Mouse (Mus musculus): ENCODE data around the gene Dab2ip.

DNA sequence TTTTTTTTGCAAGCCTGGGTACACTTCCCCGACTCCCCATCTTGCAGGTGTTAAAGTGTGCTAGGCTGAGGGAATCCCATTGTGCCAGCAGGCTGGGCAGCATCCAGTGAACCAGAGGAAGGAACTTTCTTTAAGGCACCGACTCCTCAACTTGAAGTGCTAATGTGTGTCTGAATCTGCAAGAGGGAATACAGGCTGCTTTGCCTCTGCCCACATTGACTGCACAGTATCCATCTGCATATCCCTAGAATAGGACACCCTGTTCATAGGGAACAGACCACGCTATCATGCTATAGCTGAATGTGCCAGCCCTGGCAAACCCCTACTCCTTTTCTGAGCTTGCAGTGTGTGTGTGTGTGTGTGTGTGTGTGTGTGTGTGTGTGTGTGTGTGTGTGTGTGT lies 115.1 kb downstream of the Dab2ip start:
- no peak for TF ChIP-seq POLR2A (IDR thresholded peaks at IDR 0.05; ENCODE audit: borderline replicate concordance, control insufficient read depth, low read depth, low read length)
- TF ChIP-seq CTCF (IDR thresholded peaks at IDR 0.05; ENCODE audit: control insufficient read depth, insufficient read depth, low read length) = no peak
